Mouse (Mus musculus): ENCODE measurements around the gene Sfrp2. TPM values are rescaled to one million over a fixed set of nuclear protein-coding genes. Genes with fewer than 3 reads are reported as not detected.

The Sfrp2 gene
- polyA plus RNA-seq (2012; ENCODE audit: insufficient read depth, insufficient read length, missing spikeins), result 1.2 and 1.3 TPM in 2 replicates

GRCm38 (mm10) chr3:83765871-83766725 is at the start of gene Sfrp2:
TSS of gene Sfrp2 (plus strand) at chr3:83766321.
- TF ChIP-seq CTCF (IDR thresholded peaks at IDR 0.05; ENCODE audit: low read depth, low read length), result no peak
- Histone ChIP-seq H3K27ac (ENCODE audit: insufficient read depth, low read depth, low read length) (no peak within 1 kb of the TSS), H3K4me1 (ENCODE audit: control insufficient read depth, insufficient read depth, low read length) (no peaks in the 10 kb centered on the region), H3K4me3 (ENCODE audit: insufficient read depth, low read length) (peak within 1 kb of the TSS; percentile 41)

DNA sequence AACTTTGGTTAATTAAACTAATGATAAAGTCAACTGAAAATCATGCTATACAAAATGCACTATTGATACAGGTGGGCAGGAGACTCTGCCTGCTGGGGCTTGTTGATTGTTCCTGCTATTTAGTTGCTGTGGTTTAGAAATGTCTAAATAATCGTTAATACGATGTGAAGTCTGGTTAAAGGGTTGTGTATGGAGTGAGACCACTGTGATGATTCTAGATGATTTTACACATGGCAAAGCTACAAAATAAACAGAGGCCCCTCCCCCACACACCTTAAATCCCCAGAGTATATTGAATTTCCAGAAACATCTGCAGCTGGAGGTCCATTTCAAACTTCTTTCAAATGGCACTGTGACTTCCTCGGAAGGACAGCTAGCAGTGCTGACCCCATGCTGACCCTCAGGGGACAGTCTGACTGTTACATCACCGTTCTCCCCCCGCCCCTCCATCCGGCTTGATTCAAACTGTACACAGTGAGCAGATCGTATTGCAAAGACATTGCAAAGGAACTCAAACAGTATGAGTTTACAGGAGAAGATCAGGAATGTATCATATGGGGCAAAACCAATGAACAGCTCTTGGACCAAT is 48.4 kb upstream of the Sfrp2 start:
- H3K4me3 ChIP-seq (ENCODE audit: insufficient read depth, low read length), result no peak overlapping the region
- H3K27ac ChIP-seq (ENCODE audit: insufficient read depth, low read depth, low read length), result no peak overlapping the region
- TF ChIP-seq CTCF (IDR thresholded peaks at IDR 0.05; ENCODE audit: low read depth, low read length) (no peak), POLR2A (IDR thresholded peaks at IDR 0.05; ENCODE audit: borderline replicate concordance, low read depth, low read length) (no peak)
- no peaks in the 10 kb centered on the region for H3K4me1 ChIP-seq (ENCODE audit: control insufficient read depth, insufficient read depth, low read length)

DNA sequence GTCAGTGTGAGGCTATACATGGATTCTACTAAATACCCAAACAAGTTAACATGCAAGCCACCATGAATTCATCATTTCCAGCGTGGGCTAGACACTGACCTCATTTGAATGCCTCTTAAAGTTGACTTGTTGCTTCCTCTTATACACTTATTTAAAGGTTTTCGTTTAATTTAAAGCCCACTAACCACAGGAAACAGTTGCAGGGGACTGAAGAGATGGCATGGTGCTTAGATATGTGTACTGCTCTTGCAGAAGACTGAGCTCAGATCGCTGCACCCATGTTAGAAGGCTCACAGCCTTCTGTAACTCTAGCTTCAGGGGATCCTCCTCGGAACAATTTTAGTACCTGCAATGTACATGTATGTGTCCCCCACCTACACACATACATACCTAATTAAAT is 47.5 kb upstream of the Sfrp2 start:
- TF ChIP-seq POLR2A (IDR thresholded peaks at IDR 0.05; ENCODE audit: borderline replicate concordance, low read depth, low read length) (no peak), CTCF (IDR thresholded peaks at IDR 0.05; ENCODE audit: low read depth, low read length) (no peak)
- H3K4me3 ChIP-seq (ENCODE audit: insufficient read depth, low read length), result no peak overlapping the region
- no peak overlapping the region for H3K27ac ChIP-seq (ENCODE audit: insufficient read depth, low read depth, low read length)
- no peaks in the 10 kb centered on the region for H3K4me1 ChIP-seq (ENCODE audit: control insufficient read depth, insufficient read depth, low read length)

GRCm38 (mm10) chr3:83728223-83728622 is 37.9 kb upstream of the Sfrp2 start:
- no peak overlapping the region for H3K4me3 ChIP-seq (ENCODE audit: insufficient read depth, low read length)
- H3K27ac ChIP-seq (ENCODE audit: insufficient read depth, low read depth, low read length), result no peak overlapping the region
- TF ChIP-seq CTCF (IDR thresholded peaks at IDR 0.05; ENCODE audit: low read depth, low read length), result no peak
- TF ChIP-seq POLR2A (IDR thresholded peaks at IDR 0.05; ENCODE audit: borderline replicate concordance, low read depth, low read length), result no peak
- H3K4me1 ChIP-seq (ENCODE audit: control insufficient read depth, insufficient read depth, low read length), result no peaks in the 10 kb centered on the region

GRCm38 (mm10) chr3:83728675-83729390 is 37.3 kb upstream of the Sfrp2 start:
- Histone ChIP-seq H3K4me1 (ENCODE audit: control insufficient read depth, insufficient read depth, low read length) (no peaks in the 10 kb centered on the region), H3K27ac (ENCODE audit: insufficient read depth, low read depth, low read length) (no peak overlapping the region), H3K4me3 (ENCODE audit: insufficient read depth, low read length) (no peak overlapping the region)
- no peak for TF ChIP-seq POLR2A (IDR thresholded peaks at IDR 0.05; ENCODE audit: borderline replicate concordance, low read depth, low read length)
- TF ChIP-seq CTCF (IDR thresholded peaks at IDR 0.05; ENCODE audit: low read depth, low read length), result no peak

DNA sequence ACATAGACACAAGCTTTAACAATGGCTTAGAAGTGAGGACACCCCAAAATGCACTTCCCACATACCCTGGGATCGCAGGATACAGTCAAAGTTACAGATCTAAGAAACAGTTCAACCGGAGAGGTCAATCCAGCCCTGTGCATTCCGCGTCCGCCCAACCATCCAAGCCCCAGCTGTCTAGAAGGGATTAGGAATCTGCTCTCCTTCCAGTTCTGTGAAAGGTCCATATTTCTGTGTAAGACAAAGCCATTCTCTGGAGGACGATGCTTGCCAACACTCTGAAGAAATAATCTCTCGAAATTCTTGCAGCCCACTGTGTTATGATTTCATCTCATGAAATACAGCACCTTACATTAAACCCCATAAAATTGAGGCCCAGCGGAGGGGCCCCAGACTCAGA is 32.1 kb upstream of the Sfrp2 start:
- Histone ChIP-seq H3K4me3 (ENCODE audit: insufficient read depth, low read length) (no peak overlapping the region), H3K4me1 (ENCODE audit: control insufficient read depth, insufficient read depth, low read length) (no peaks in the 10 kb centered on the region)
- TF ChIP-seq POLR2A (IDR thresholded peaks at IDR 0.05; ENCODE audit: borderline replicate concordance, low read depth, low read length) (no peak), CTCF (IDR thresholded peaks at IDR 0.05; ENCODE audit: low read depth, low read length) (no peak)

GRCm38 (mm10) chr3:83736980-83737379 is 29.1 kb upstream of the Sfrp2 start:
- H3K27ac ChIP-seq (ENCODE audit: insufficient read depth, low read depth, low read length), result no peak overlapping the region
- H3K4me3 ChIP-seq (ENCODE audit: insufficient read depth, low read length), result no peak overlapping the region
- no peak for TF ChIP-seq POLR2A (IDR thresholded peaks at IDR 0.05; ENCODE audit: borderline replicate concordance, low read depth, low read length)
- TF ChIP-seq CTCF (IDR thresholded peaks at IDR 0.05; ENCODE audit: low read depth, low read length), result no peak
- H3K4me1 ChIP-seq (ENCODE audit: control insufficient read depth, insufficient read depth, low read length), result no peaks in the 10 kb centered on the region

More for the DNA sequence above, 32.1 kb upstream of the Sfrp2 start:
- no peak overlapping the region for H3K27ac ChIP-seq (ENCODE audit: insufficient read depth, low read depth, low read length)

GRCm38 (mm10) chr3:83740246-83740645 is 25.9 kb upstream of the Sfrp2 start:
- no peaks in the 10 kb centered on the region for H3K4me1 ChIP-seq (ENCODE audit: control insufficient read depth, insufficient read depth, low read length)
- H3K4me3 ChIP-seq (ENCODE audit: insufficient read depth, low read length), result no peak overlapping the region
- no peak overlapping the region for H3K27ac ChIP-seq (ENCODE audit: insufficient read depth, low read depth, low read length)
- TF ChIP-seq CTCF (IDR thresholded peaks at IDR 0.05; ENCODE audit: low read depth, low read length) (no peak), POLR2A (IDR thresholded peaks at IDR 0.05; ENCODE audit: borderline replicate concordance, low read depth, low read length) (no peak)

- H3K4me3 ChIP-seq (ENCODE audit: insufficient read depth, low read length), result no peak overlapping the region
- no peak overlapping the region for H3K27ac ChIP-seq (ENCODE audit: insufficient read depth, low read depth, low read length)
- TF ChIP-seq POLR2A (IDR thresholded peaks at IDR 0.05; ENCODE audit: borderline replicate concordance, low read depth, low read length), result no peak
- no peaks in the 10 kb centered on the region for H3K4me1 ChIP-seq (ENCODE audit: control insufficient read depth, insufficient read depth, low read length)
These were observed 18.8 kb upstream of the Sfrp2 start for GRCm38 (mm10) chr3:83747276-83747675.

GRCm38 (mm10) chr3:83747895-83748294 is 18.2 kb upstream of the Sfrp2 start:
- Histone ChIP-seq H3K4me1 (ENCODE audit: control insufficient read depth, insufficient read depth, low read length) (no peaks in the 10 kb centered on the region), H3K27ac (ENCODE audit: insufficient read depth, low read depth, low read length) (no peak overlapping the region), H3K4me3 (ENCODE audit: insufficient read depth, low read length) (no peak overlapping the region)
- TF ChIP-seq CTCF (IDR thresholded peaks at IDR 0.05; ENCODE audit: low read depth, low read length) (no peak), POLR2A (IDR thresholded peaks at IDR 0.05; ENCODE audit: borderline replicate concordance, low read depth, low read length) (no peak)

All from bone marrow macrophage, adult 2 months (primary cell).